Mouse (Mus musculus) frontal cortex, adult 2 months (tissue): ENCODE data around the gene Nsl1. TPM values are rescaled to one million over a fixed set of nuclear protein-coding genes. Genes with fewer than 3 reads are reported as not detected.

ENCODE experiments used
- DNase-seq, 2 experiments: peaks; one replicate each; pipeline ENCODE4 v3.0.0; 2022; ENCODE audit warnings: low spot score in 1 of 2; ENCODE audit errors: extremely low spot score in 1 of 2
- polyA plus RNA-seq: library from polyadenylated mRNA; depleted of rRNA; stranded (reverse); fragments of >200 nt; gene quantifications from 2 replicates; pipeline ENCODE4 v1.2.3, GENCODE M21; 2012; rRNA removed

Nsl1 gene
- polyA plus RNA-seq, 1 experiment, result 0.80 TPM

DNA sequence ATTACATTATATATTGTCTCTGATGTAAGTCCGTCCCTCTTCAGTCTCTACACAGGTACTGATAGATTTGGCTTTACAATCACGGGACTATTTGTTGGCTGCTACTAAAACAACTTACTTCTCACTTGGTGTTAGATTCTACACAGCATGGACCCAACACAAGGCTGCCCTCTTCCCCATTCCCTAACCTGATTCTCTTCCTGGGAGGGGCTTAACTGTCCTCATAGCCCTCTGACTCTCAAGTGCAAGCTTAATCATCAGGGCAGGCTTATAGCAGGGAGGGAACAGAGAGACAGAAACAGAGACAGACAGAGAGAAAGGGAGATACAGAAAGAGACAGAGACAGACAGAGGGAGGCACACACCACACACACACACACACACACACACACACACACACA, 68.9 kb downstream of the Nsl1 start:
- DNase-seq, result no peak

DNA sequence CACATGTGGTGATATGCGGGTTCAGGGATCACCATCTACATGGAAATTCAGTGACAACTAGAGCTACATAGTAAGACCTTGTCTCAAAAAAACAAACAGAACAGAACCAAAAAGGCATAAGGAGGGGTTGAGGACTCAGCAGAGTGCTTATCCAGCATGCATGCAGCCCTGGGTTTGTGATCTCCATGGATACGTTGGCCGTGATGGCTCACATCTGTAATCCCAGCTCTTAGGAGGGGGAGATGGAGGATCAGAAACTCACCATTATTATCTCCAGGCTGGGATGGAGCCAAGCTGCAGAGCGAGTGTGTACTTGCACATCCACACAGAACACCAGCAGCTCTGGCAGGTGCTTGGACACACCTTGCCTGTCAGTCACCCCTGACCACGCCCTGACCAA, 69.4 kb downstream of the Nsl1 start:
- no peak for DNase-seq

DNA sequence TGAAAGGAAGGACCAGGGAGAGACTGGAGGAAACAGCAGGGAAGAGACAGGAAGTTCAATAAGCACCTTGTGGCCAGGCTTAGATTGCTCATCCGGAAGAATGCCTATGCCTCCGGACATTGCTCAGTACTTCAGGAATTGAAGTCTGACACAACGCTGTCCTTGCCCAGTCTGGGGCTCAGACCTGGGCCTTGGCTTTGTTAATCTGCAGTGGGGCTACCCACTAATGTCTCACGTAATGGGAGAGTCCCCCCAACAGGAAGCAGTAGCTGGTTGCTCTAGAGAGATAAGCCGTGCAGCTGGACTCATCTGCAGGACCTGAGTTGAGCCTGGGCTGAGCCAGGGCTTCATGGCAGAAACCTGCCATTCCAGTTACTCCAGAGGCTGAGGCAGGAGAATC, 70.1 kb downstream of the Nsl1 start:
- DNase-seq, result no peak

DNA sequence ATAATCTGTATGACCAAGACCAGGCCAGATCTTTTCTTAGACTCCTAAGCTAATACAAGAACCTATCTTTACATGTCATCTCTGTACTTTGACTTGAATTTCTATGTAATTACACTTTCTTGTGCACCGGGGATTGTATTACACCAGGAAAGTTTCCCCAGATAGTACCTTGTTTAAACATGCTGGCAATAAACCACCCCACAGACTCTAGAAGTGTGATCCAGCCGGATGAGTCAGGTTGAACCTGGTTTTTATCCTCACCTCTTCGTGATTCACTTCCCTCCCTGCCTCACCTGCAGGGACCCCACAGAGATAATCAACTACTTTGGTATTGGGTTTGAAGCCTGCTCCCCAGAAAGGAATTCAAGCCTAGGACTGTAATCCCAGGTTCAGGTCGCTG, 72.6 kb downstream of the Nsl1 start:
- no peak for DNase-seq

Other genes with a start within 250 kb of the Nsl1 start
- gene Rps6kc1, start 151.2 kb upstream of the Nsl1 start, polyA plus RNA-seq, result 22.2 and 26.2 TPM in 2 replicates
- gene Angel2, start 137.9 kb upstream of the Nsl1 start, polyA plus RNA-seq, result 56.1 and 59.6 TPM in 2 replicates
- gene Vash2, start 83.7 kb upstream of the Nsl1 start, polyA plus RNA-seq, result 7.0 and 7.7 TPM in 2 replicates
- gene Flvcr1, start 36.9 kb upstream of the Nsl1 start, polyA plus RNA-seq, result 19.5 and 19.8 TPM in 2 replicates
- not detected in 2 replicates for gene Spata45, start 26.4 kb upstream of the Nsl1 start, polyA plus RNA-seq
- 65.4 and 70.8 TPM in 2 replicates for gene Tatdn3, start 80 bp upstream of the Nsl1 start, polyA plus RNA-seq
- gene Batf3, start 34.8 kb downstream of the Nsl1 start, polyA plus RNA-seq, result 2.3 and 4.3 TPM in 2 replicates
- not detected in 2 replicates for gene Fam71a, start 101.8 kb downstream of the Nsl1 start, polyA plus RNA-seq
- 2.0 and 2.7 TPM in 2 replicates for gene Atf3, start 155.0 kb downstream of the Nsl1 start, polyA plus RNA-seq